20 mouse cellular contexts compared by ENCODE assay signal in the genomic region with DNA sequence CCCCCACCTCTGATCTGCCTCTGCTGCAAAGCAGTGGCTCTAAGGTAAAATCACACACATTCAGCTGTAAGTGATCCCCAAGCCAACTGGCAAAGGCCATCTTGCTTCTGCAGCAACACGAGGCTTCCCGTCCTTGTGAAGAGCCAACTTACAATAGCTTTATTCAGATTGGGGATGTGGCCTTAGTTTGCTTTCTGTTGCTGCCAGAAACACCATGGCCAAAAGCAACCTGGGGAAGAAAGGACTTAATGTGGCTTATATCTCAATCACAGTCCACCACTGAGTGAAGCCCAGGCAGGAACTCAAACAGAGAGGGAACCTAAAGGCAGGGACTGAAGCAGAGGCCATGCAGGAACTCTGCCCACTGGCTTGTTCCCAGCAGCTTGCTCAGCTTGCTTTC.
"Had no signal": no experiment of that assay in that cellular context is flagged by ENCODE, and none has a peak within 500 bp of the region (broad histone marks: within the 10 kb centered on the region; RNA-seq: fewer than 3 reads in every experiment).

No protein-coding gene starts in this region.

- ATAC-seq: forebrain, embryonic 13.5 days; forebrain, embryonic 14.5 days; forebrain, embryonic 15.5 days; forebrain, embryonic 16.5 days; forebrain, postnatal 0 days had no signal

- DNase-seq: cerebellum, adult 9-10 months; cerebellum, adult 9-11 months; cerebellum, postnatal 10 days; cerebellum, postnatal 14 days; cerebellum, postnatal 25 days; cerebellum, postnatal 36 days; embryo, embryonic 11 days; forebrain, postnatal 0 days; gastrocnemius, adult 2 months; gastrocnemius, postnatal 10 days; gastrocnemius, postnatal 14 days; gastrocnemius, postnatal 25 days; gastrocnemius, postnatal 36 days; heart, adult 11 months; heart, adult 18-20 months; heart, adult 2 months had no signal
